8 mouse cellular contexts compared by ENCODE assay signal in genomic region chr4:148429686-148430085, GRCm38 (mm10). TPM values are rescaled to one million over a fixed set of nuclear protein-coding genes. Genes with fewer than 3 reads are reported as not detected.
DNase-seq lines count a peak whose midpoint lies in the region; ATAC-seq and TF ChIP-seq lines count a peak whose summit lies in the region.

No protein-coding gene starts in this region.

- H3K36me3 ChIP-seq in testis, adult 2 months (ENCODE audit: control insufficient read depth, insufficient read depth, low read length) = 0 out of 2 replicates have a peak, but pooled peaks cover 1% of the 10 kb centered on the region
- peaks cover 5% of the 10 kb centered on the region; the same call in 1 of the 2 replicates for H3K36me3 ChIP-seq in kidney, embryonic 15.5 days
- 0 out of 2 replicates have a peak, but pooled peaks cover 6% of the 10 kb centered on the region for H3K36me3 ChIP-seq in liver, embryonic 15.5 days (replicated peaks)
- no peaks in the 10 kb centered on the region for H3K36me3 ChIP-seq in neural tube, embryonic 14.5 days (ENCODE audit: control insufficient read depth, insufficient read depth, low read length)

- H3K4me3 ChIP-seq in testis, adult 2 months (ENCODE audit: control insufficient read depth, low read depth, low read length) = no peak overlapping the region
- H3K4me3 ChIP-seq in kidney, embryonic 15.5 days (replicated peaks) = no peak overlapping the region
- no peak overlapping the region for H3K4me3 ChIP-seq in liver, embryonic 15.5 days (replicated peaks)
- no peak overlapping the region for H3K4me3 ChIP-seq in neural tube, embryonic 14.5 days (ENCODE audit: low read depth, low read length)

- no peak for DNase-seq in testis, postnatal 14 days (ENCODE audit: low spot score)
- DNase-seq in cerebellum, adult 9-11 months = peak; percentile 56
- DNase-seq in frontal cortex, postnatal 10 days (ENCODE audit: low spot score in 2 of 2) = peak; percentile 47 to 65
- DNase-seq in thymus, postnatal 14 days = peak; percentile 69

- no peaks in the 10 kb centered on the region for H3K9me3 ChIP-seq in kidney, embryonic 15.5 days (replicated peaks)
- no peaks in the 10 kb centered on the region for H3K9me3 ChIP-seq in liver, embryonic 15.5 days (replicated peaks)
- H3K9me3 ChIP-seq in neural tube, embryonic 14.5 days (ENCODE audit: control insufficient read depth, low read length) = no peaks in the 10 kb centered on the region

- TF ChIP-seq POLR2A in testis, adult 2 months (IDR thresholded peaks at IDR 0.05; ENCODE audit: control insufficient read depth, low read depth, low read length) = no peak

- H3K4me2 ChIP-seq in kidney, embryonic 15.5 days = no peak overlapping the region
- no peak overlapping the region for H3K4me2 ChIP-seq in liver, embryonic 15.5 days
- H3K4me2 ChIP-seq in neural tube, embryonic 14.5 days (ENCODE audit: low read depth, low read length) = no peak overlapping the region

- WGBS in kidney, embryonic 15.5 days = 24% methylated on average over 6 of the region's 6 CpGs
- WGBS in liver, embryonic 15.5 days (ENCODE audit: insufficient replicate concordance) = 28% methylated on average over 6 of the region's 6 CpGs
- 25% methylated on average over 6 of the region's 6 CpGs for WGBS in neural tube, embryonic 14.5 days

- peaks cover 2% of the 10 kb centered on the region; the same call in 1 of the 2 replicates for H3K4me1 ChIP-seq in testis, adult 2 months (ENCODE audit: control insufficient read depth, insufficient read depth, low read length)
- H3K4me1 ChIP-seq in kidney, embryonic 15.5 days = no peaks in the 10 kb centered on the region
- H3K4me1 ChIP-seq in liver, embryonic 15.5 days (replicated peaks) = peaks cover 28% of the 10 kb centered on the region
- H3K4me1 ChIP-seq in neural tube, embryonic 14.5 days (ENCODE audit: control insufficient read depth, insufficient read depth, low read length) = peaks cover 4% of the 10 kb centered on the region; the same call in 1 of the 2 replicates

- peak; percentile 85 for TF ChIP-seq CTCF in testis, adult 2 months (IDR thresholded peaks at IDR 0.05; ENCODE audit: control insufficient read depth, insufficient read depth, insufficient replicate concordance, low read depth, low read length)

- peak; percentile 31; the same call in 1 of the 2 replicates for ATAC-seq in kidney, embryonic 15.5 days (replicated peaks; ENCODE audit: low FRiP score)
- 0 out of 2 replicates have a peak, but pooled peaks have one; percentile 28 for ATAC-seq in liver, embryonic 15.5 days (ENCODE audit: insufficient read depth)
- ATAC-seq in neural tube, embryonic 14.5 days (ENCODE audit: low read depth) = peak; percentile 42

- no peak overlapping the region for H3K27ac ChIP-seq in testis, adult 2 months (ENCODE audit: control insufficient read depth, insufficient read depth, low read depth, low read length)
- H3K27ac ChIP-seq in kidney, embryonic 15.5 days = no peak overlapping the region
- no peak overlapping the region for H3K27ac ChIP-seq in liver, embryonic 15.5 days (replicated peaks)
- no peak overlapping the region for H3K27ac ChIP-seq in neural tube, embryonic 14.5 days (ENCODE audit: low read depth, low read length)

- no peak overlapping the region for H3K9ac ChIP-seq in kidney, embryonic 15.5 days
- H3K9ac ChIP-seq in liver, embryonic 15.5 days = no peak overlapping the region
- H3K9ac ChIP-seq in neural tube, embryonic 14.5 days (replicated peaks; ENCODE audit: low read depth, low read length) = no peak overlapping the region

- H3K27me3 ChIP-seq in testis, adult 2 months (ENCODE audit: control insufficient read depth, insufficient read depth, low read length) = no peaks in the 10 kb centered on the region
- no peaks in the 10 kb centered on the region for H3K27me3 ChIP-seq in kidney, embryonic 15.5 days
- no peaks in the 10 kb centered on the region for H3K27me3 ChIP-seq in liver, embryonic 15.5 days
- H3K27me3 ChIP-seq in neural tube, embryonic 14.5 days (ENCODE audit: control insufficient read depth, insufficient read depth, low read length) = no peaks in the 10 kb centered on the region

RNA-seq across cellular contexts. Expression of gene Ubiad1, which starts 14.9 kb away (rescaled TPM):
- 12.8 and 14.5 TPM in 2 replicates for polyA plus RNA-seq in testis, adult 2 months (2012; rRNA removed)
- 24.9 and 26.8 TPM in 2 replicates for polyA plus RNA-seq in kidney, embryonic 15.5 days (2015; fragmentation: Nextera tagmentation; extraction: Ambion mirVana)
- 11.6 and 12.6 TPM in 2 replicates for polyA plus RNA-seq in liver, embryonic 15.5 days (2015; fragmentation: Nextera tagmentation; extraction: Ambion mirVana)
- polyA plus RNA-seq in neural tube, embryonic 14.5 days (2014; fragmentation: Nextera tagmentation; extraction: Ambion mirVana) = 13.3 and 13.4 TPM in 2 replicates

RNA-seq across cellular contexts. Expression of gene Mtor, which starts 18.7 kb away (rescaled TPM):
- polyA plus RNA-seq in testis, adult 2 months (2012; rRNA removed) = 74.8 and 75.5 TPM in 2 replicates
- 19.5 and 20.0 TPM in 2 replicates for polyA plus RNA-seq in kidney, embryonic 15.5 days (2015; fragmentation: Nextera tagmentation; extraction: Ambion mirVana)
- polyA plus RNA-seq in liver, embryonic 15.5 days (2015; fragmentation: Nextera tagmentation; extraction: Ambion mirVana) = 8.7 and 10.3 TPM in 2 replicates
- polyA plus RNA-seq in neural tube, embryonic 14.5 days (2014; fragmentation: Nextera tagmentation; extraction: Ambion mirVana) = 33.0 and 33.7 TPM in 2 replicates
